Mouse (Mus musculus): Measurements from ENCODE around the gene Bcl11b. TPM values are rescaled to one million over a fixed set of nuclear protein-coding genes. Genes with fewer than 3 reads are reported as not detected.

The Bcl11b gene
- polyA plus RNA-seq, 1 experiment from 2014 or later: 4.6 TPM

- Histone ChIP-seq H3K27me3 (ENCODE audit: control insufficient read depth, insufficient read depth, low read length) (no peaks in the 10 kb centered on the region), H3K9ac (ENCODE audit: low read length) (no peak overlapping the region), H3K9me3 (ENCODE audit: control insufficient read depth, low read length) (no peaks in the 10 kb centered on the region), H3K4me2 (replicated peaks; ENCODE audit: low read depth) (no peak overlapping the region), H3K4me1 (replicated peaks; ENCODE audit: control insufficient read depth, insufficient read depth) (peaks cover 2% of the 10 kb centered on the region; the same call in 1 of the 2 replicates), H3K36me3 (ENCODE audit: control insufficient read depth, insufficient read depth, low read length) (no peaks in the 10 kb centered on the region), H3K4me3 (ENCODE audit: low read depth, low read length) (no peak overlapping the region), H3K27ac (replicated peaks) (no peak overlapping the region)
- no peak for ATAC-seq (ENCODE audit: low FRiP score, low TSS enrichment)
- DNase-seq (ENCODE audit: low spot score): no peak
- 55% methylated on average over 19 of the region's 19 CpGs for WGBS
- TF ChIP-seq EP300 (optimal IDR thresholded peaks at IDR 0.05) (no peak), CTCF (IDR thresholded peaks at IDR 0.05; ENCODE audit: low read depth) (no peak)
These were observed 68.5 kb downstream of the Bcl11b start for GRCm38 (mm10) chr12:107934831-107935437.

- Histone ChIP-seq H3K4me3 (ENCODE audit: low read depth, low read length) (no peak overlapping the region), H3K4me1 (replicated peaks; ENCODE audit: control insufficient read depth, insufficient read depth) (peaks cover 2% of the 10 kb centered on the region; the same call in 1 of the 2 replicates)
These were observed 71.3 kb downstream of the Bcl11b start for GRCm38 (mm10) chr12:107932140-107932539.

GRCm38 (mm10) chr12:107931476-107931875 is 71.9 kb downstream of the Bcl11b start:
- no peak overlapping the region for H3K4me3 ChIP-seq (ENCODE audit: low read depth, low read length)
- H3K27ac ChIP-seq (replicated peaks): no peak overlapping the region
- H3K36me3 ChIP-seq (ENCODE audit: control insufficient read depth, insufficient read depth, low read length): no peaks in the 10 kb centered on the region
- no peaks in the 10 kb centered on the region for H3K27me3 ChIP-seq (ENCODE audit: control insufficient read depth, insufficient read depth, low read length)
- ATAC-seq (ENCODE audit: low FRiP score, low TSS enrichment) (no peak), DNase-seq (ENCODE audit: low spot score) (no peak)
- H3K9me3 ChIP-seq (ENCODE audit: control insufficient read depth, low read length): no peaks in the 10 kb centered on the region
- H3K4me2 ChIP-seq (replicated peaks; ENCODE audit: low read depth): peak overlapping the region; percentile 42
- peaks cover 2% of the 10 kb centered on the region; the same call in 1 of the 2 replicates for H3K4me1 ChIP-seq (replicated peaks; ENCODE audit: control insufficient read depth, insufficient read depth)
- no peak overlapping the region for H3K9ac ChIP-seq (ENCODE audit: low read length)
- TF ChIP-seq CTCF (IDR thresholded peaks at IDR 0.05; ENCODE audit: low read depth): no peak
- no peak for TF ChIP-seq EP300 (optimal IDR thresholded peaks at IDR 0.05)
- 61% methylated on average over 5 of the region's 5 CpGs for WGBS

More at GRCm38 (mm10) chr12:107932140-107932539, 71.3 kb downstream of the Bcl11b start:
- no peak overlapping the region for H3K4me2 ChIP-seq (replicated peaks; ENCODE audit: low read depth)
- H3K9ac ChIP-seq (ENCODE audit: low read length): no peak overlapping the region
- TF ChIP-seq EP300 (optimal IDR thresholded peaks at IDR 0.05): no peak
- TF ChIP-seq CTCF (IDR thresholded peaks at IDR 0.05; ENCODE audit: low read depth): no peak
- DNase-seq (ENCODE audit: low spot score): no peak
- H3K36me3 ChIP-seq (ENCODE audit: control insufficient read depth, insufficient read depth, low read length): no peaks in the 10 kb centered on the region
- ATAC-seq (ENCODE audit: low FRiP score, low TSS enrichment): no peak
- no peaks in the 10 kb centered on the region for H3K27me3 ChIP-seq (ENCODE audit: control insufficient read depth, insufficient read depth, low read length)
- H3K9me3 ChIP-seq (ENCODE audit: control insufficient read depth, low read length): no peaks in the 10 kb centered on the region
- H3K27ac ChIP-seq (replicated peaks): no peak overlapping the region
- WGBS: 72% methylated on average over 12 of the region's 12 CpGs

GRCm38 (mm10) chr12:107930611-107931350 is 72.6 kb downstream of the Bcl11b start:
- peaks cover 2% of the 10 kb centered on the region; the same call in 1 of the 2 replicates for H3K4me1 ChIP-seq (replicated peaks; ENCODE audit: control insufficient read depth, insufficient read depth)
- H3K4me3 ChIP-seq (ENCODE audit: low read depth, low read length): no peak overlapping the region
- H3K27ac ChIP-seq (replicated peaks): 0 out of 2 replicates have a peak overlapping the region, but pooled peaks have one; percentile 35
- H3K27me3 ChIP-seq (ENCODE audit: control insufficient read depth, insufficient read depth, low read length): no peaks in the 10 kb centered on the region
- H3K9ac ChIP-seq (ENCODE audit: low read length): no peak overlapping the region
- 21% methylated on average over 28 of the region's 28 CpGs for WGBS
- ATAC-seq (ENCODE audit: low FRiP score, low TSS enrichment) (peak; percentile 67), DNase-seq (ENCODE audit: low spot score) (peak; percentile 74)
- H3K36me3 ChIP-seq (ENCODE audit: control insufficient read depth, insufficient read depth, low read length): no peaks in the 10 kb centered on the region
- no peaks in the 10 kb centered on the region for H3K9me3 ChIP-seq (ENCODE audit: control insufficient read depth, low read length)
- TF ChIP-seq CTCF (IDR thresholded peaks at IDR 0.05; ENCODE audit: low read depth) (no peak), EP300 (optimal IDR thresholded peaks at IDR 0.05) (no peak)
- peak overlapping the region; percentile 42 for H3K4me2 ChIP-seq (replicated peaks; ENCODE audit: low read depth)

- TF ChIP-seq CTCF (IDR thresholded peaks at IDR 0.05; ENCODE audit: low read depth): no peak
- TF ChIP-seq EP300 (optimal IDR thresholded peaks at IDR 0.05): no peak
- Histone ChIP-seq H3K9ac (ENCODE audit: low read length) (no peak overlapping the region), H3K4me2 (replicated peaks; ENCODE audit: low read depth) (no peak overlapping the region), H3K36me3 (ENCODE audit: control insufficient read depth, insufficient read depth, low read length) (no peaks in the 10 kb centered on the region), H3K27me3 (ENCODE audit: control insufficient read depth, insufficient read depth, low read length) (no peaks in the 10 kb centered on the region), H3K4me3 (ENCODE audit: low read depth, low read length) (no peak overlapping the region), H3K4me1 (replicated peaks; ENCODE audit: control insufficient read depth, insufficient read depth) (peaks cover 2% of the 10 kb centered on the region; the same call in 1 of the 2 replicates), H3K27ac (replicated peaks) (no peak overlapping the region), H3K9me3 (ENCODE audit: control insufficient read depth, low read length) (no peaks in the 10 kb centered on the region)
- DNase-seq (ENCODE audit: low spot score) (no peak), ATAC-seq (ENCODE audit: low FRiP score, low TSS enrichment) (0 out of 2 replicates have a peak, but pooled peaks have one; percentile 4)
- 71% methylated on average over 7 of the region's 7 CpGs for WGBS
These were observed 74.5 kb downstream of the Bcl11b start for GRCm38 (mm10) chr12:107928905-107929304.

Data from stomach, postnatal 0 days (tissue).